Mouse (Mus musculus) B cell, adult 2 months (primary cell): Measurements from ENCODE around the gene Tspan14.

Experiments used
- DNase-seq, 2 experiments: peaks; one replicate each; pipeline ENCODE4 v3.0.0; 2022

Gene Tspan14

DNA sequence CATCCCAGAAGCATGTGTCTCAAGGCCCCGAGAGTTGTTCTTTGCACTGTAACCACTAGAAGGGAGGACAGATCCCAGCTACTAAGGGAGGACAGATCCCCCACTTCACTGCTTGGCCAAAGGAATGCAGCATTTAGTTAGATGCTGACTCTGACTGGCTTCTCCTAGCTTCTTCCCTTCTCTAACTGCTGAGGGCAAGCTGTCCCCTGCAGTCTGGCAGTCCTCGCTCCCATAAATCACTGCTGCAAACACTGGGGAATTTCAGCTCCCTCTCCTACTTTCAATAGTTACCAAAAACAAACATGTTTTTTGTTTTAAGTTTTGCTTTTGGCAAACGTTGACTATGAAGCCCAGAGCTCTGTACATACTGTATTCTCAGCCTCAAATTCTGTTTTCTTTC is 96.0 kb downstream of the Tspan14 start:
- no peak for DNase-seq

DNA sequence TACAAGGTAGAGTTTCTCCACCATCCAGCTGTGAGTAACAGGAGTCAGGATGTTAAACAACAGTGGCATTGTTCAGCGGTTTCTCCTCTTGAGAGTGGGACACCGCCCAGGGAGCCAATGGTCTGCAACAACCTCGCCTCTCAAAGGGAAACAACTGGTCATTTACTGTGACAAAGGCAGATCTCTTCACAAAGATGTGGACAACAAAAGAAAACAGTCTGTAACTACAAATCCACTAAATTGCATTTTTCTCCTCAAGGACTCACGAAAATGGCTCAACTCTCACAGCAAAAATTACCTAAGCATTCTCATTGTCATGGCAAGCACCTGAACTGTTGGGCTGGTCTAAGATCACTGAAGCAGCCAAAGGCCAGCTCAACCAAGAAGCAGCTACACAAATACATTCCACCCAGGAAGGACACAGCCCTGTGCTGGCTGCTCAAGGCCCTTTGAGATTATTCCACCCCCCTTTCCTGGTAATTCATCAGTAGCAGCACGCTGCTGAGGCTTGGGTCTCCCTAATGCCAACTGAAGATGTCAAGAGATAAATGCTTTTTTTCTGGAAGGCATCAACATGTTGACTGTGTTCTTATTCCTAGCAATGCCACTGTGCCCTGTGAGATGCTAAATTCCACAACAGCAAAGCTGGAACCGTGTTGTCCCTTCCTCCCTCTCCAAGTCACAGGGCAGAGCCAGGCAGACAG is 101.6 kb downstream of the Tspan14 start:
- DNase-seq, result no peak

DNA sequence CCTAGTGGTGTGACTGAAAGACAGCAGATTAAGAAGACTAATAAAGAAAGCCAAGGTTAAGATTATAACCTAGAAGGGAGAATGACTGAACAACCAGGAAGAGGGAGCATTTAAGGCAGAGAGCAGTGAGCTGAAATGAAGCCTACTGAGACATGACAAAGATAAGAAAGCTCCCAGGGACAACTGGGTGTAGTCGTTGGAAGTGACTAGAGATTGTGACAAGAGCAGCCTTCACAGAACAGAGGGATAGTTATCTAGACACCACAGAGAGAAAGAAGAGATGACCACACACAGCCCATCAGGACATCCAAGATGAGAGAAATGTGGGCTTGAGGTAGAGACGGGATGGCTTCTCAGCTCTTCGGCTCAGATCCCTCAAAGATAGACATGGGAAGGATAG is 102.9 kb downstream of the Tspan14 start:
- DNase-seq, result no peak

DNA sequence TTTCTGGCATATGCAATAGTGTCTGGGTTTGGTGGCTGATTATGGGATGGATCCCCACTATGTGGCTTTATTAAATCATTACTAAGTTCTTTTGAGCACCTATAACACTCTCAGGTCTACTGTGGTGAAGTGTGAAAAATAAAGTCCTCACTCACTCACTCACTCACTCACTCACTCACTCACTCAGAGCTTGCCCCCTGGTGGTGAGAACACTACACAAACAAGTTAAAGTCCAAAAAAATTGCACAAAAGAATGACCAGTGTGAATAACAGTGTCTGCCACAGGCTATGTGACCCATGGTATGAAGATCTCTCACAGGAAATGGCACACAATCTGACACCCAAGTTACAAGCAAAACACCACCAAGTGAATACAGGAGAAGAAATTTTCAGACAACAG is 103.6 kb downstream of the Tspan14 start:
- no peak for DNase-seq
